Mouse (Mus musculus) small intestine, adult 2 months (tissue): Measurements from ENCODE around the gene Hand2.

ENCODE experiments used
- CTCF ChIP-seq: fragments of 200-500 bp; IDR thresholded peaks from 2 replicates; pipeline ENCODE4 v1.5.1; 2012; ENCODE audit warnings: low read depth, mild to moderate bottlenecking, control low read depth, inconsistent platforms, low read length, moderate library complexity, mixed read lengths; ENCODE audit not compliant: insufficient replicate concordance, insufficient read length; ENCODE audit errors: extremely low read depth
- POLR2A ChIP-seq: fragments of 200-500 bp; IDR thresholded peaks from 2 replicates; pipeline ENCODE4 v1.6.1; 2012; ENCODE audit warnings: low read depth, mild to moderate bottlenecking, control low read depth, inconsistent platforms, low read length, moderate library complexity

DNA sequence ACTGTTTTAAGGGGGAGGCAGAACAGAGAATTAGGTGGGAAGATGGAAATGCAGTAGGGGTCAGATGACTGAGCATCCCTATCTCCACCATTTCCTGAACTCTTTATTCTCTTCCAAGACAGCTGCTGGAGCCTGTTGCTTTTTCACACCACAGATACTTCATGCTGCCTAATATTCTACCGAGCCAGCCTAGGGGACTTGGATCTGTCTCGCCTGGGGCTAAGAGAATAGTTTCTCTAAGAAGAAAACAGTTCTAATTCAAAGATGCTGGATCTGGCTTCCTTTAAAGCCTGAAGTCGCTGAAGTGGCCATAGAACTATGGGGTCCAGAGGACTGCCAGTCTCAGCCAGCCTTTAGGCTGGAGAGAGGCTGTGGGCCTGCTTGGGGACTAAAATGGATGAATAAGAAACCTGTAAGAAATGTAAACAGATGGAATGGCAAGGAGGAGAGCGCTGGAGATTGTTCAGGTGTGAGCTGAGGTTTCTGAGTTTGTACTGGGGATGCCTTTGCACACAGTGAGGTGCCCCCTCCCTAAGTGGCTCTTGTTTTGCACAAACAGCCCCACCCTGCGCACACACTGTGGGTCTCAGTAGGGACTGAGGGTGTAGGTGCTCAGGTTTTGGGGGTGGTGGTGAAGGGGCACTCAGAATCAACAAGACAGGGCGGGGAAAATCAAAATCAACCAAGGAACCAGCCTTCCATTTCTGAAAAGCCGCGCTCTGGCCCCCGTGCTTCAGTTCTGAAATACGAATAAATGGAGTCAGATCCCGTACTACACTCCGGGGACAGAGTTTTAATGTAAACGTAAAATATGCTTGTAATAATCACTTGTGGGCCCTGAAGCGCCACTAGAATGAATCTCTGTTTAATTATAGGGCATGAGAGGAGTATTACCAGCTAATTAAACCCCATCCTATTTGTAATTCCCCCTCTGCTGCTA, 19.2 kb downstream of the Hand2 start:
- no peak for TF ChIP-seq POLR2A
- no peak for TF ChIP-seq CTCF
